Mouse (Mus musculus) lung, adult 2 months (tissue): ENCODE results near the gene C1qtnf6.

Source experiments
- CTCF ChIP-seq: fragments of 200-500 bp; IDR thresholded peaks from 2 replicates; pipeline ENCODE4 v1.5.1; 2011; ENCODE audit warnings: mild to moderate bottlenecking, low read length, control low read depth; ENCODE audit not compliant: insufficient read depth
- POLR2A ChIP-seq: fragments of 200-500 bp; IDR thresholded peaks from 2 replicates; pipeline ENCODE4 v1.6.1; 2011; ENCODE audit warnings: low read depth, mild to moderate bottlenecking, control low read depth, low read length, borderline replicate concordance; ENCODE audit errors: extremely low read depth

DNA sequence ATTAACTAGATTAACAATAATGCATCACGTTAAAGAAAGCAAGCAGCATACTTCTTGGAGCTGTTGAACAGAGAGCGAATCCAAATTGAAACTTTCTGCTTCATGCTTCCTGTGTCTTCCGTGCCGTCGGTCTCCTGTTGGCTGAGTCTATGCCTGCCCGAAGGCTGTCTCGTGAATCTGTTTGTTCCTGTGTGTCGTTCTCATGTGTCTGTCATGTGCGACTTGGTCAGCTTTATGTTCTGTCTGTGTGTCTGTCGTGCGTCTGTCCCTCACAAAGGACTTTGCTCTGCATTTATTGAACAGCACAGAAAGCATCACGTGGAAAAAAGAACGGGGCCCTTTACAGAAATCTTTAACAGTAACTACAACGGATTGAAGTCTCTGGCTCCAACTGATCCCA is 18.2 kb downstream of the C1qtnf6 start:
- TF ChIP-seq CTCF (no peak), POLR2A (no peak)
